Mouse (Mus musculus): ENCODE results near the gene Gabpb2. TPM values are rescaled to one million over a fixed set of nuclear protein-coding genes. Genes with fewer than 3 reads are reported as not detected.

The Gabpb2 gene
- polyA plus RNA-seq, 1 experiment from 2014 or later, result 4.8 TPM

- DNase-seq (ENCODE audit: low spot score) (peak; percentile 23), ATAC-seq (ENCODE audit: insufficient read depth, low FRiP score, low TSS enrichment) (no peak)
- H3K9ac ChIP-seq (ENCODE audit: low read length), result peak overlapping the region; percentile 87
- no peaks in the 10 kb centered on the region for H3K9me3 ChIP-seq (ENCODE audit: control insufficient read depth, low read length)
- H3K4me3 ChIP-seq (ENCODE audit: low read depth, low read length), result peak overlapping the region; percentile 86
- peak overlapping the region; percentile 66 for H3K4me2 ChIP-seq (ENCODE audit: low read depth)
- peak overlapping the region; percentile 29; the same call in 1 of the 2 replicates for H3K27ac ChIP-seq (ENCODE audit: low read depth, low read length)
- no peaks in the 10 kb centered on the region; the same call in 1 of the 2 replicates for H3K36me3 ChIP-seq (ENCODE audit: control insufficient read depth, insufficient read depth, low read length)
- H3K4me1 ChIP-seq (ENCODE audit: control insufficient read depth, insufficient read depth, low read length), result peaks cover 24% of the 10 kb centered on the region
- 4% methylated on average over 9 of the region's 9 CpGs for WGBS
- no peaks in the 10 kb centered on the region for H3K27me3 ChIP-seq (ENCODE audit: control insufficient read depth, insufficient read depth, low read length)
Measured at GRCm38 (mm10) chr3:95161618-95162344, 55.9 kb downstream of the Gabpb2 start.

GRCm38 (mm10) chr3:95161041-95161551, 56.6 kb downstream of the Gabpb2 start:
- no peaks in the 10 kb centered on the region for H3K36me3 ChIP-seq (ENCODE audit: control insufficient read depth, insufficient read depth, low read length)
- H3K27me3 ChIP-seq (ENCODE audit: control insufficient read depth, insufficient read depth, low read length), result no peaks in the 10 kb centered on the region
- no peaks in the 10 kb centered on the region for H3K9me3 ChIP-seq (ENCODE audit: control insufficient read depth, low read length)
- WGBS, result 1% methylated on average over 30 of the region's 30 CpGs
- peak overlapping the region; percentile 66 for H3K4me2 ChIP-seq (ENCODE audit: low read depth)
- H3K4me1 ChIP-seq (ENCODE audit: control insufficient read depth, insufficient read depth, low read length), result peaks cover 24% of the 10 kb centered on the region
- H3K9ac ChIP-seq (ENCODE audit: low read length), result peak overlapping the region; percentile 87
- DNase-seq (ENCODE audit: low spot score), result peak; percentile 51
- peak; percentile 22 for ATAC-seq (ENCODE audit: insufficient read depth, low FRiP score, low TSS enrichment)
- peak overlapping the region; percentile 86 for H3K4me3 ChIP-seq (ENCODE audit: low read depth, low read length)
- 0 out of 2 replicates have a peak overlapping the region, but pooled peaks have one; percentile 29 for H3K27ac ChIP-seq (ENCODE audit: low read depth, low read length)

GRCm38 (mm10) chr3:95159987-95160963, 57.4 kb downstream of the Gabpb2 start, which contains the start of gene Sema6c:
Gene Sema6c (plus strand): TSS chr3:95160457.
- peak within 1 kb of the TSS; percentile 66 for H3K4me2 ChIP-seq (ENCODE audit: low read depth)
- H3K9me3 ChIP-seq (ENCODE audit: control insufficient read depth, low read length), result no peaks in the 10 kb centered on the region
- no peaks in the 10 kb centered on the region for H3K27me3 ChIP-seq (ENCODE audit: control insufficient read depth, insufficient read depth, low read length)
- under 1% methylated on average over 66 of the region's 66 CpGs for WGBS
- H3K9ac ChIP-seq (ENCODE audit: low read length), result peak within 1 kb of the TSS; percentile 87
- no peaks in the 10 kb centered on the region for H3K36me3 ChIP-seq (ENCODE audit: control insufficient read depth, insufficient read depth, low read length)
- ATAC-seq (ENCODE audit: insufficient read depth, low FRiP score, low TSS enrichment), result peak; percentile 97
- H3K27ac ChIP-seq (ENCODE audit: low read depth, low read length), result peak within 1 kb of the TSS; percentile 54; the same call in 1 of the 2 replicates
- peak; percentile 93 for DNase-seq (ENCODE audit: low spot score)
- peaks cover 24% of the 10 kb centered on the region for H3K4me1 ChIP-seq (ENCODE audit: control insufficient read depth, insufficient read depth, low read length)
- H3K4me3 ChIP-seq (ENCODE audit: low read depth, low read length), result peak within 1 kb of the TSS; percentile 86

GRCm38 (mm10) chr3:95159511-95159986, 58.2 kb downstream of the Gabpb2 start:
- H3K27me3 ChIP-seq (ENCODE audit: control insufficient read depth, insufficient read depth, low read length), result no peaks in the 10 kb centered on the region
- peak overlapping the region; percentile 66 for H3K4me2 ChIP-seq (ENCODE audit: low read depth)
- 15% methylated on average over 8 of the region's 8 CpGs for WGBS
- H3K36me3 ChIP-seq (ENCODE audit: control insufficient read depth, insufficient read depth, low read length), result no peaks in the 10 kb centered on the region
- H3K9ac ChIP-seq (ENCODE audit: low read length), result peak overlapping the region; percentile 42
- H3K4me3 ChIP-seq (ENCODE audit: low read depth, low read length), result peak overlapping the region; percentile 86
- no peaks in the 10 kb centered on the region for H3K9me3 ChIP-seq (ENCODE audit: control insufficient read depth, low read length)
- H3K27ac ChIP-seq (ENCODE audit: low read depth, low read length), result no peak overlapping the region
- no peak for DNase-seq (ENCODE audit: low spot score)
- H3K4me1 ChIP-seq (ENCODE audit: control insufficient read depth, insufficient read depth, low read length), result peaks cover 24% of the 10 kb centered on the region
- no peak for ATAC-seq (ENCODE audit: insufficient read depth, low FRiP score, low TSS enrichment)

GRCm38 (mm10) chr3:95153874-95154273, 63.8 kb downstream of the Gabpb2 start:
- no peaks in the 10 kb centered on the region for H3K4me1 ChIP-seq (ENCODE audit: control insufficient read depth, insufficient read depth, low read length)
- no peaks in the 10 kb centered on the region for H3K27me3 ChIP-seq (ENCODE audit: control insufficient read depth, insufficient read depth, low read length)
- H3K9ac ChIP-seq (ENCODE audit: low read length), result no peak overlapping the region
- no peak for ATAC-seq (ENCODE audit: insufficient read depth, low FRiP score, low TSS enrichment)
- no peak overlapping the region for H3K4me2 ChIP-seq (ENCODE audit: low read depth)
- DNase-seq (ENCODE audit: low spot score), result no peak
- H3K36me3 ChIP-seq (ENCODE audit: control insufficient read depth, insufficient read depth, low read length), result no peaks in the 10 kb centered on the region
- H3K27ac ChIP-seq (ENCODE audit: low read depth, low read length), result no peak overlapping the region
- no peaks in the 10 kb centered on the region for H3K9me3 ChIP-seq (ENCODE audit: control insufficient read depth, low read length)
- H3K4me3 ChIP-seq (ENCODE audit: low read depth, low read length), result no peak overlapping the region
- WGBS, result 51% methylated on average over 4 of the region's 4 CpGs

- Histone ChIP-seq H3K4me2 (ENCODE audit: low read depth) (no peak overlapping the region), H3K9ac (ENCODE audit: low read length) (no peak overlapping the region), H3K36me3 (ENCODE audit: control insufficient read depth, insufficient read depth, low read length) (no peaks in the 10 kb centered on the region), H3K27me3 (ENCODE audit: control insufficient read depth, insufficient read depth, low read length) (no peaks in the 10 kb centered on the region), H3K4me3 (ENCODE audit: low read depth, low read length) (no peak overlapping the region), H3K4me1 (ENCODE audit: control insufficient read depth, insufficient read depth, low read length) (no peaks in the 10 kb centered on the region), H3K27ac (ENCODE audit: low read depth, low read length) (no peak overlapping the region), H3K9me3 (ENCODE audit: control insufficient read depth, low read length) (no peaks in the 10 kb centered on the region)
- WGBS, result 32% methylated on average over 3 of the region's 3 CpGs
- ATAC-seq (ENCODE audit: insufficient read depth, low FRiP score, low TSS enrichment) (no peak), DNase-seq (ENCODE audit: low spot score) (no peak)
Measured at GRCm38 (mm10) chr3:95147924-95148323, 69.8 kb downstream of the Gabpb2 start.

GRCm38 (mm10) chr3:95142617-95143011, 75.1 kb downstream of the Gabpb2 start:
- no peaks in the 10 kb centered on the region for H3K4me1 ChIP-seq (ENCODE audit: control insufficient read depth, insufficient read depth, low read length)
- no peaks in the 10 kb centered on the region for H3K27me3 ChIP-seq (ENCODE audit: control insufficient read depth, insufficient read depth, low read length)
- no peaks in the 10 kb centered on the region for H3K9me3 ChIP-seq (ENCODE audit: control insufficient read depth, low read length)
- no peak overlapping the region for H3K9ac ChIP-seq (ENCODE audit: low read length)
- WGBS, result 9% methylated on average over 5 of the region's 5 CpGs
- no peak overlapping the region for H3K4me3 ChIP-seq (ENCODE audit: low read depth, low read length)
- H3K36me3 ChIP-seq (ENCODE audit: control insufficient read depth, insufficient read depth, low read length), result peaks cover 4% of the 10 kb centered on the region
- ATAC-seq (ENCODE audit: insufficient read depth, low FRiP score, low TSS enrichment) (no peak), DNase-seq (ENCODE audit: low spot score) (peak; percentile 88)
- H3K4me2 ChIP-seq (ENCODE audit: low read depth), result no peak overlapping the region
- H3K27ac ChIP-seq (ENCODE audit: low read depth, low read length), result no peak overlapping the region

- no peak within 1 kb of the TSS for H3K4me2 ChIP-seq (ENCODE audit: low read depth)
- no peaks in the 10 kb centered on the region for H3K4me1 ChIP-seq (ENCODE audit: control insufficient read depth, insufficient read depth, low read length)
- no peak for DNase-seq (ENCODE audit: low spot score)
- no peaks in the 10 kb centered on the region for H3K9me3 ChIP-seq (ENCODE audit: control insufficient read depth, low read length)
- 81% methylated on average over 10 of the region's 10 CpGs for WGBS
- no peaks in the 10 kb centered on the region for H3K27me3 ChIP-seq (ENCODE audit: control insufficient read depth, insufficient read depth, low read length)
- H3K36me3 ChIP-seq (ENCODE audit: control insufficient read depth, insufficient read depth, low read length), result peaks cover 4% of the 10 kb centered on the region
- 0 out of 2 replicates have a peak within 1 kb of the TSS, but pooled peaks have one; percentile 0 for H3K4me3 ChIP-seq (ENCODE audit: low read depth, low read length)
- no peak for ATAC-seq (ENCODE audit: insufficient read depth, low FRiP score, low TSS enrichment)
- H3K9ac ChIP-seq (ENCODE audit: low read length), result no peak within 1 kb of the TSS
- H3K27ac ChIP-seq (ENCODE audit: low read depth, low read length), result no peak within 1 kb of the TSS
Measured at GRCm38 (mm10) chr3:95141952-95142616, 75.6 kb downstream of the Gabpb2 start, which contains the start of gene Tnfaip8l2. Gene Tnfaip8l2 (minus strand): TSS chr3:95142360.
